Mouse (Mus musculus): Measurements from ENCODE around the gene Ccdc77. TPM values are rescaled to one million over a fixed set of nuclear protein-coding genes. Genes with fewer than 3 reads are reported as not detected.

Gene Ccdc77
- polyA plus RNA-seq, 1 experiment from 2014 or later = 11.6 TPM

DNA sequence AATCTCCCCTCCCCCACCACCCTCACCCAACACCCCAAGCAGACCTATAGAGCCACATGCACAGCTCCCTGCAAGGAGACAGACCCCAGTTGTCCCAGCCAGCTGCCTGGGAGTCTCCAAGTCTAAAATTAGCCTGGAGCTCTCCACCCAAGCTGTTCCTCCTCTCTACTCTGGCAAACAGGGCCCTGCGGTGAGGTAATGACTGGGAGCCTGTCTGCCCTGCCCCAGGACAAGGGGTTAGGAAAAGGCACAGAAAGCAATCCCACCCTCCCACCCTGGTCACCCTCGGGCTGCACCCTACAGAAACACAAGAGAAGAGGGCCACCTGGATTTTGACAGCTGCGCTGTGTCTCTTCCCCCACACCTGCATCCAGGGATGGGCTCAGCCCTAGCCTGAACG, 89.3 kb downstream of the Ccdc77 start:
- H3K27me3 ChIP-seq (ENCODE audit: control insufficient read depth, insufficient read depth, low read length) = no peaks in the 10 kb centered on the region
- no peaks in the 10 kb centered on the region for H3K36me3 ChIP-seq (replicated peaks; ENCODE audit: control insufficient read depth, insufficient read depth)
- no peak overlapping the region for H3K4me3 ChIP-seq (replicated peaks; ENCODE audit: low read length)
- no peaks in the 10 kb centered on the region for H3K9me3 ChIP-seq (ENCODE audit: control insufficient read depth, low read length)
- H3K4me2 ChIP-seq (replicated peaks) = no peak overlapping the region
- H3K4me1 ChIP-seq (replicated peaks; ENCODE audit: control insufficient read depth, insufficient read depth, low read length) = no peaks in the 10 kb centered on the region
- H3K27ac ChIP-seq = no peak overlapping the region
- H3K9ac ChIP-seq = no peak overlapping the region
- 69% methylated on average over 4 of the region's 4 CpGs for WGBS
- DNase-seq (ENCODE audit: low spot score) = no peak
- no peak for ATAC-seq (ENCODE audit: low FRiP score)

Other genes with a start within 250 kb of the Ccdc77 start
- not detected in 2 replicates for gene D330020A13Rik, start 70.0 kb downstream of the Ccdc77 start, polyA plus RNA-seq (2014; fragmentation: Nextera tagmentation; extraction: Ambion mirVana)
- 0.09 TPM in 2 replicates for gene B4galnt3, start 69.8 kb downstream of the Ccdc77 start, polyA plus RNA-seq (2014; fragmentation: Nextera tagmentation; extraction: Ambion mirVana)
- gene Kdm5a, start 250 bp downstream of the Ccdc77 start, polyA plus RNA-seq (2014; fragmentation: Nextera tagmentation; extraction: Ambion mirVana) = 35.4 and 37.0 TPM in 2 replicates
- 2.2 and 3.6 TPM in 2 replicates for gene Il17ra, start 98.9 kb upstream of the Ccdc77 start, polyA plus RNA-seq (2014; fragmentation: Nextera tagmentation; extraction: Ambion mirVana)
- gene Tmem121b, start 129.4 kb upstream of the Ccdc77 start, polyA plus RNA-seq (2014; fragmentation: Nextera tagmentation; extraction: Ambion mirVana) = 3.2 and 4.3 TPM in 2 replicates
- gene Hdhd5, start 166.9 kb upstream of the Ccdc77 start, polyA plus RNA-seq (2014; fragmentation: Nextera tagmentation; extraction: Ambion mirVana) = 9.6 and 13.4 TPM in 2 replicates

Data from hindbrain, embryonic 14.5 days (tissue).